Mouse (Mus musculus): ENCODE data around the gene Sept11. TPM values are rescaled to one million over a fixed set of nuclear protein-coding genes. Genes with fewer than 3 reads are reported as not detected.

The Sept11 gene
- polyA plus RNA-seq, 1 experiment, result 171 TPM

DNA sequence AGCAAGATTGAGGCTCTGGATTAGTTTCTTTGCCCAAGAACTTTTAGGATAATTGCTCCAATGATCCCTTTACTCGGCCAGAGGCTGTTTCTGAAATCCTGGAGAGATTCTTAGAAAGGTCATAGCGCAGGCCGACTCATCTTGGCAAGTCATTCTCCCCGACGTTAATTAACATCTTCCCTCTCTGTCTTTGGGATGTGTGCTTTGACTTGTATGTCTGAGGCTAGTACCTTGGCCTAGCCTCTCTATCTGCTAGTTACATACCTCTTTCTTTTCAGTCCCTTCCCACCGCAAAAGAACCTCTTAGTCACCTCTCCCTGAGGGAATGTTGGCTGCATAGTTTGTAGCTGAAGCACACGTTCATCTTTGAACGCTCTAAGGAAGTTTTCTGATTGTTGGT, 10.4 kb downstream of the Sept11 start:
- Histone ChIP-seq H3K4me1 (ENCODE audit: control insufficient read depth, insufficient read depth, low read length) (peaks cover 6% of the 10 kb centered on the region), H3K4me3 (ENCODE audit: insufficient read depth, low read depth, low read length) (no peak overlapping the region), H3K27ac (ENCODE audit: insufficient read depth, low read depth, low read length) (no peak overlapping the region)
- no peak for TF ChIP-seq CTCF (IDR thresholded peaks at IDR 0.05; ENCODE audit: insufficient read depth, low read depth, low read length)
- no peak for TF ChIP-seq POLR2A (IDR thresholded peaks at IDR 0.05; ENCODE audit: insufficient read depth, low read depth, low read length)
- WGBS, result 78% methylated on average over 8 of the region's 8 CpGs

GRCm38 (mm10) chr5:93104987-93105823, 12.0 kb downstream of the Sept11 start:
- no peak overlapping the region for H3K4me3 ChIP-seq (ENCODE audit: insufficient read depth, low read depth, low read length)
- H3K4me1 ChIP-seq (ENCODE audit: control insufficient read depth, insufficient read depth, low read length), result 0 out of 2 replicates have a peak, but pooled peaks cover 2% of the 10 kb centered on the region
- H3K27ac ChIP-seq (ENCODE audit: insufficient read depth, low read depth, low read length), result no peak overlapping the region
- 72% methylated on average over 4 of the region's 5 CpGs for WGBS
- TF ChIP-seq POLR2A (IDR thresholded peaks at IDR 0.05; ENCODE audit: insufficient read depth, low read depth, low read length) (no peak), CTCF (IDR thresholded peaks at IDR 0.05; ENCODE audit: insufficient read depth, low read depth, low read length) (no peak)

- WGBS, result 95% methylated on average over 4 of the region's 4 CpGs
- H3K4me3 ChIP-seq (ENCODE audit: insufficient read depth, low read depth, low read length), result no peak overlapping the region
- TF ChIP-seq CTCF (IDR thresholded peaks at IDR 0.05; ENCODE audit: insufficient read depth, low read depth, low read length) (no peak), POLR2A (IDR thresholded peaks at IDR 0.05; ENCODE audit: insufficient read depth, low read depth, low read length) (no peak)
- no peak overlapping the region for H3K27ac ChIP-seq (ENCODE audit: insufficient read depth, low read depth, low read length)
- H3K4me1 ChIP-seq (ENCODE audit: control insufficient read depth, insufficient read depth, low read length), result 0 out of 2 replicates have a peak, but pooled peaks cover 2% of the 10 kb centered on the region
Observed at GRCm38 (mm10) chr5:93106048-93106447, 12.8 kb downstream of the Sept11 start.

DNA sequence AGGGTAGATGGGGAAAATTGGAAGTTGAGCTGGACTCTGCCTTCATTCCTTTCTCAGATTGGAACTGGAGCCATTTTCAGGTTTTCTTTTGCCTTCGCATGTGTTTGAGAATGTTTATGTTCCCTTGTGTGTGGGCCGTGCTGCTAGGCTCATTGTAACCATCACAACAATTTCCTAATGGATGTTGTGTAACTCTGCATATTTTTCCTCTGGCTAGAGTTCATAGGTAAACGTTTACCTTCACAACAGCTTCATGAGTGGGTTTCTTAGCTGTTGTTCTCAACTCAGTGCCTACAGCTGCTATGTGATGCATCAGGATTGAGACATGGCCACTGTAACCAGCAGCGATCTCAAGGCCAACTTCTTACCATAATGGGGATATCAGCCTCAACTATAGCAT, 15.5 kb downstream of the Sept11 start:
- Histone ChIP-seq H3K27ac (ENCODE audit: insufficient read depth, low read depth, low read length) (no peak overlapping the region), H3K4me1 (ENCODE audit: control insufficient read depth, insufficient read depth, low read length) (peaks cover 4% of the 10 kb centered on the region), H3K4me3 (ENCODE audit: insufficient read depth, low read depth, low read length) (no peak overlapping the region)
- TF ChIP-seq POLR2A (IDR thresholded peaks at IDR 0.05; ENCODE audit: insufficient read depth, low read depth, low read length) (no peak), CTCF (IDR thresholded peaks at IDR 0.05; ENCODE audit: insufficient read depth, low read depth, low read length) (no peak)
- WGBS, result 78% methylated on average over 4 of the region's 4 CpGs

GRCm38 (mm10) chr5:93109555-93109954, 16.3 kb downstream of the Sept11 start:
- 82% methylated on average over 2 of the region's 2 CpGs for WGBS
- TF ChIP-seq POLR2A (IDR thresholded peaks at IDR 0.05; ENCODE audit: insufficient read depth, low read depth, low read length) (no peak), CTCF (IDR thresholded peaks at IDR 0.05; ENCODE audit: insufficient read depth, low read depth, low read length) (no peak)
- no peak overlapping the region for H3K27ac ChIP-seq (ENCODE audit: insufficient read depth, low read depth, low read length)

GRCm38 (mm10) chr5:93112290-93112689, 19.1 kb downstream of the Sept11 start:
- Histone ChIP-seq H3K4me3 (ENCODE audit: insufficient read depth, low read depth, low read length) (no peak overlapping the region), H3K4me1 (ENCODE audit: control insufficient read depth, insufficient read depth, low read length) (peaks cover 18% of the 10 kb centered on the region), H3K27ac (ENCODE audit: insufficient read depth, low read depth, low read length) (no peak overlapping the region)
- TF ChIP-seq POLR2A (IDR thresholded peaks at IDR 0.05; ENCODE audit: insufficient read depth, low read depth, low read length) (no peak), CTCF (IDR thresholded peaks at IDR 0.05; ENCODE audit: insufficient read depth, low read depth, low read length) (no peak)
- 96% methylated on average over 3 of the region's 3 CpGs for WGBS

More at GRCm38 (mm10) chr5:93109555-93109954, 16.3 kb downstream of the Sept11 start:
- Histone ChIP-seq H3K4me1 (ENCODE audit: control insufficient read depth, insufficient read depth, low read length) (peaks cover 6% of the 10 kb centered on the region), H3K4me3 (ENCODE audit: insufficient read depth, low read depth, low read length) (no peak overlapping the region)

DNA sequence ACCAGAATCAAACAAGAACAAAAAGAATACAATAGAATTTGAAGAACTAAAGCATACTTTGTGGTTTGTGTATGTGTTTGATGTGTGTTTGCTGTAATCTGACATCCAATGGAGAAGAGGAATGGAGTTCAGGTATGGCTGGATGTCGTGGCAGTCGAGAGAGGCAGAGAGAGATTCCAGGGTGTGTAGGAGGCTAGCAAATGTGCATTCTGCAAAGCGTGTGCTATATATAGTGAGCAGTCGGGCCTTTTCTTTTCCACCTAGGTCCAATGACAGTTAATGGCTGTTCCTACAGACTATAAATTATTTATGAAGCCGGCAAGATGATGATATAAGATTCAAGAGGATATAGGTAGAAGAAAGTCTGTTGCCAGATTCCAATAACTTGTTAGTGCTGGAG, 20.3 kb downstream of the Sept11 start:
- no peak for TF ChIP-seq POLR2A (IDR thresholded peaks at IDR 0.05; ENCODE audit: insufficient read depth, low read depth, low read length)
- no peak for TF ChIP-seq CTCF (IDR thresholded peaks at IDR 0.05; ENCODE audit: insufficient read depth, low read depth, low read length)
- Histone ChIP-seq H3K4me3 (ENCODE audit: insufficient read depth, low read depth, low read length) (no peak overlapping the region), H3K27ac (ENCODE audit: insufficient read depth, low read depth, low read length) (0 out of 2 replicates have a peak overlapping the region, but pooled peaks have one; percentile 22), H3K4me1 (ENCODE audit: control insufficient read depth, insufficient read depth, low read length) (peaks cover 20% of the 10 kb centered on the region)
- WGBS, result 59% methylated on average over 5 of the region's 5 CpGs

DNA sequence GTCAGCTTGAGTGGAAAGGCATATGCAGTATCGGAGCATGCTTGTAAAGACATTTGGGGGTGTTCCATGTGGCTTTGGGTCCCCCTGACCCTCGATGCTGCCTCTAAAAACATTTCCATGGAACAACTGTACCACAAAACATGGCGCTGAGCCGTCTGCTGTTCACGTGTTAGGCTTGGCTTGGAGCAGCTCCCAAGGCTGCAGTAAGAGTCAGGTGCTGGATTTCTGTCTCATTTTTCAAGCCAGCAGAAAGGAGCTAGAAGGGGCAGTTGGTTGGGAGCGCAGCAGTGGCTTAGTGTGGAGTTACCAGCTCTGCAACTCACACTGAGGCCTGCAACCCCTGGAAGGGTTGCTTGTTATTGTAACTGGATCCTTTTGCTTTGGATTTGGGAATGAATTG, 21.3 kb downstream of the Sept11 start:
- H3K4me3 ChIP-seq (ENCODE audit: insufficient read depth, low read depth, low read length), result no peak overlapping the region
- peaks cover 20% of the 10 kb centered on the region for H3K4me1 ChIP-seq (ENCODE audit: control insufficient read depth, insufficient read depth, low read length)
- WGBS, result 65% methylated on average over 6 of the region's 6 CpGs
- TF ChIP-seq POLR2A (IDR thresholded peaks at IDR 0.05; ENCODE audit: insufficient read depth, low read depth, low read length) (no peak), CTCF (IDR thresholded peaks at IDR 0.05; ENCODE audit: insufficient read depth, low read depth, low read length) (no peak)
- H3K27ac ChIP-seq (ENCODE audit: insufficient read depth, low read depth, low read length), result no peak overlapping the region

DNA sequence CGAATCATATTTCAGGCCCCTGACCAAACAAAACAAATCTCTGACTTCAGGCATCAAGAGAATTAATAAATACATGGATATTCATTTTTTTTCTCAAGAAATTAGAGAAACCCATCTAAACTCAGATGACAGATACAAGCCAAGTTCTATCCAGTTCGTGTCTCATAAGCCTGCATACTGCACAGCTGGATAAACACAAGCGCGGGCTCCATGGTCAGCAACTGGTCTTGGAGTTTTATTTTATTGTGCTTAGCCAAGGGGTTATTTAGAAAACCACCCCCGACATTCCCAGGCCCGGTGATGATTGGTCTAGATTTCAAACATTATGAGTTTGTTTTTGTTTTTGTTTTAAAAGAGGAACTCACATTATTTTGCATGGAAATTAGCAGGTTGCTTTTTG, 21.8 kb downstream of the Sept11 start:
- Histone ChIP-seq H3K27ac (ENCODE audit: insufficient read depth, low read depth, low read length) (no peak overlapping the region), H3K4me3 (ENCODE audit: insufficient read depth, low read depth, low read length) (no peak overlapping the region), H3K4me1 (ENCODE audit: control insufficient read depth, insufficient read depth, low read length) (peaks cover 20% of the 10 kb centered on the region)
- TF ChIP-seq POLR2A (IDR thresholded peaks at IDR 0.05; ENCODE audit: insufficient read depth, low read depth, low read length) (no peak), CTCF (IDR thresholded peaks at IDR 0.05; ENCODE audit: insufficient read depth, low read depth, low read length) (no peak)
- 75% methylated on average over 6 of the region's 6 CpGs for WGBS

All from olfactory bulb, adult 2 months (tissue).